8 mouse cellular contexts compared by ENCODE assay signal in genomic region chr4:123664021-123664950, GRCm38 (mm10). TPM values are rescaled to one million over a fixed set of nuclear protein-coding genes. Genes with fewer than 3 reads are reported as not detected.
DNase-seq lines count a peak whose midpoint lies in the region; ATAC-seq and TF ChIP-seq lines count a peak whose summit lies in the region.

No protein-coding gene starts in this region.

- H3K27me3 ChIP-seq in intestine, embryonic 16.5 days (replicated peaks; ENCODE audit: control insufficient read depth, insufficient read depth, low read length) = no peaks in the 10 kb centered on the region
- H3K27me3 ChIP-seq in liver, embryonic 11.5 days (replicated peaks; ENCODE audit: control insufficient read depth, insufficient read depth, low read length) = peaks cover 4% of the 10 kb centered on the region
- H3K27me3 ChIP-seq in midbrain, postnatal 0 days (ENCODE audit: insufficient read depth, low read length) = no peaks in the 10 kb centered on the region
- H3K27me3 ChIP-seq in stomach, embryonic 14.5 days (ENCODE audit: control insufficient read depth, insufficient read depth, low read length) = no peaks in the 10 kb centered on the region

- DNase-seq in 3T3-L1 (ENCODE audit: low read depth, low spot score) = peak; percentile 67
- peak; percentile 87 to 93 for DNase-seq in adrenal gland, adult (ENCODE audit: inconsistent age in 2 of 2, low spot score in 1 of 2)
- peak; percentile 83 for DNase-seq in embryo, embryonic 11 days
- peak; percentile 99 for DNase-seq in heart, adult 11 months
- DNase-seq in liver, embryonic 11.5 days (ENCODE audit: low spot score) = peak; percentile 82
- DNase-seq in midbrain, postnatal 0 days (ENCODE audit: low spot score) = peak; percentile 63

- H3K4me3 ChIP-seq in intestine, embryonic 16.5 days (ENCODE audit: low read length) = peak overlapping the region; percentile 98
- peak overlapping the region; percentile 92 for H3K4me3 ChIP-seq in liver, embryonic 11.5 days (ENCODE audit: low read depth, low read length)
- peak overlapping the region; percentile 64 for H3K4me3 ChIP-seq in midbrain, postnatal 0 days (ENCODE audit: low read depth, low read length)
- peak overlapping the region; percentile 76 for H3K4me3 ChIP-seq in stomach, embryonic 14.5 days (ENCODE audit: low read depth, low read length)

- H3K27ac ChIP-seq in intestine, embryonic 16.5 days (ENCODE audit: low read length) = peak overlapping the region; percentile 97
- H3K27ac ChIP-seq in liver, embryonic 11.5 days (ENCODE audit: low read depth, low read length) = peak overlapping the region; percentile 99
- peak overlapping the region; percentile 96 for H3K27ac ChIP-seq in midbrain, postnatal 0 days (ENCODE audit: low read depth, low read length)
- H3K27ac ChIP-seq in stomach, embryonic 14.5 days (ENCODE audit: low read length) = peak overlapping the region; percentile 99

- TF ChIP-seq CTCF in midbrain, postnatal 0 days (IDR thresholded peaks at IDR 0.05) = no peak

- under 1% methylated on average over 112 of the region's 125 CpGs for WGBS in intestine, embryonic 16.5 days
- under 1% methylated on average over 108 of the region's 125 CpGs for WGBS in liver, embryonic 11.5 days
- WGBS in midbrain, postnatal 0 days = under 1% methylated on average over 60 of the region's 125 CpGs
- WGBS in stomach, embryonic 14.5 days = under 1% methylated on average over 99 of the region's 125 CpGs

- peak overlapping the region; percentile 88 for H3K9ac ChIP-seq in intestine, embryonic 16.5 days (ENCODE audit: low read depth, low read length)
- H3K9ac ChIP-seq in liver, embryonic 11.5 days (ENCODE audit: low read depth, low read length) = peak overlapping the region; percentile 92
- H3K9ac ChIP-seq in midbrain, postnatal 0 days (replicated peaks; ENCODE audit: low read length, poor library complexity, severe bottlenecking) = peak overlapping the region; percentile 91
- peak overlapping the region; percentile 97 for H3K9ac ChIP-seq in stomach, embryonic 14.5 days (replicated peaks; ENCODE audit: low read depth, low read length)

- no peaks in the 10 kb centered on the region for H3K9me3 ChIP-seq in intestine, embryonic 16.5 days (ENCODE audit: control insufficient read depth, low read length)
- H3K9me3 ChIP-seq in liver, embryonic 11.5 days (ENCODE audit: control insufficient read depth, low read length) = no peaks in the 10 kb centered on the region
- H3K9me3 ChIP-seq in midbrain, postnatal 0 days (ENCODE audit: low read length) = no peaks in the 10 kb centered on the region
- no peaks in the 10 kb centered on the region for H3K9me3 ChIP-seq in stomach, embryonic 14.5 days (ENCODE audit: control insufficient read depth, low read depth, low read length)

- no peaks in the 10 kb centered on the region for H3K36me3 ChIP-seq in intestine, embryonic 16.5 days (ENCODE audit: control insufficient read depth, insufficient read depth, low read length)
- H3K36me3 ChIP-seq in liver, embryonic 11.5 days (ENCODE audit: control insufficient read depth, insufficient read depth, low read length) = no peaks in the 10 kb centered on the region
- 0 out of 2 replicates have a peak, but pooled peaks cover 3% of the 10 kb centered on the region for H3K36me3 ChIP-seq in midbrain, postnatal 0 days (ENCODE audit: insufficient read depth, low read length)
- no peaks in the 10 kb centered on the region for H3K36me3 ChIP-seq in stomach, embryonic 14.5 days (ENCODE audit: control insufficient read depth, insufficient read depth, low read length)

- ATAC-seq in intestine, embryonic 16.5 days = peak; percentile 91
- ATAC-seq in liver, embryonic 11.5 days (replicated peaks; ENCODE audit: low FRiP score) = peak; percentile 88
- peak; percentile 45 for ATAC-seq in midbrain, postnatal 0 days (ENCODE audit: low FRiP score)
- ATAC-seq in stomach, embryonic 14.5 days (ENCODE audit: insufficient number of reproducible peaks, insufficient read depth, low FRiP score, low read depth) = peak; percentile 85

- H3K4me2 ChIP-seq in intestine, embryonic 16.5 days (ENCODE audit: low read depth, low read length) = peak overlapping the region; percentile 92
- peak overlapping the region; percentile 97 for H3K4me2 ChIP-seq in liver, embryonic 11.5 days
- peak overlapping the region; percentile 90 for H3K4me2 ChIP-seq in midbrain, postnatal 0 days (ENCODE audit: low read depth, low read length, poor library complexity, severe bottlenecking)
- H3K4me2 ChIP-seq in stomach, embryonic 14.5 days (replicated peaks; ENCODE audit: low read depth, low read length) = peak overlapping the region; percentile 85

- peaks cover 17% of the 10 kb centered on the region for H3K4me1 ChIP-seq in intestine, embryonic 16.5 days (ENCODE audit: control insufficient read depth, insufficient read depth, low read length)
- H3K4me1 ChIP-seq in liver, embryonic 11.5 days (replicated peaks; ENCODE audit: control insufficient read depth, insufficient read depth, low read length) = peaks cover 35% of the 10 kb centered on the region
- H3K4me1 ChIP-seq in midbrain, postnatal 0 days (ENCODE audit: insufficient read depth, low read length) = peaks cover 15% of the 10 kb centered on the region
- H3K4me1 ChIP-seq in stomach, embryonic 14.5 days (ENCODE audit: control insufficient read depth, insufficient read depth, low read length) = peaks cover 29% of the 10 kb centered on the region; the same call in 1 of the 2 replicates

RNA-seq across cellular contexts. Expression of gene Macf1, which starts 19.9 kb away (rescaled TPM):
- polyA plus RNA-seq in intestine, embryonic 16.5 days (2015; fragmentation: Nextera tagmentation; extraction: Ambion mirVana) = 18.9 and 19.7 TPM in 2 replicates
- polyA plus RNA-seq in liver, embryonic 11.5 days (2014; fragmentation: Nextera tagmentation; extraction: Ambion mirVana) = 35.3 and 36.5 TPM in 2 replicates
- 338 and 390 TPM in 2 replicates for total RNA-seq in midbrain, postnatal 0 days (2014; rRNA removed)
- 59.7 and 73.3 TPM in 2 replicates for polyA plus RNA-seq in midbrain, postnatal 0 days (2015; fragmentation: Nextera tagmentation; extraction: Ambion mirVana)
- polyA plus RNA-seq in stomach, embryonic 14.5 days (2014; fragmentation: Nextera tagmentation; extraction: Ambion mirVana) = 86.9 and 88.2 TPM in 2 replicates

RNA-seq across cellular contexts. Expression of gene Ndufs5, which starts 53.7 kb away (rescaled TPM):
- polyA plus RNA-seq in intestine, embryonic 16.5 days (2015; fragmentation: Nextera tagmentation; extraction: Ambion mirVana) = 322 and 330 TPM in 2 replicates
- polyA plus RNA-seq in liver, embryonic 11.5 days (2014; fragmentation: Nextera tagmentation; extraction: Ambion mirVana) = 312 and 323 TPM in 2 replicates
- 141 and 145 TPM in 2 replicates for total RNA-seq in midbrain, postnatal 0 days (2014; rRNA removed)
- 588 and 616 TPM in 2 replicates for polyA plus RNA-seq in midbrain, postnatal 0 days (2015; fragmentation: Nextera tagmentation; extraction: Ambion mirVana)
- 297 and 346 TPM in 2 replicates for polyA plus RNA-seq in stomach, embryonic 14.5 days (2014; fragmentation: Nextera tagmentation; extraction: Ambion mirVana)

Comparison
In these comparisons a context has a peak if more than half of its experiments do, and no peak if none do; other contexts are left out.
1. Peak in every context shown above with its lines: DNase-seq, ATAC-seq, H3K4me3 ChIP-seq and H3K27ac ChIP-seq.